Mouse (Mus musculus) intestine, postnatal 0 days (tissue): Measurements from ENCODE around the gene Ctu2. TPM values are rescaled to one million over a fixed set of nuclear protein-coding genes. Genes with fewer than 3 reads are reported as not detected.

Source experiments
- ATAC-seq: fragments of 200-750 bp; cut with Nextera tagmentation; 2 replicates; pipeline ENCODE4 v1.8.0; 2017; ENCODE audit warnings: mild to moderate bottlenecking, moderate TSS enrichment, moderate library complexity
- H3K27ac ChIP-seq: fragments of 300-500 bp; sonication (generic); 2 replicates; pipeline ENCODE4 v1.5.1; 2014; ENCODE audit warnings: mild to moderate bottlenecking, low read depth, low read length, moderate library complexity
- H3K27me3 ChIP-seq: fragments of 300-500 bp; sonication (generic); replicated peaks from 2 replicates; pipeline ENCODE4 v1.6.1; 2014; ENCODE audit warnings: low read length, mixed read lengths; ENCODE audit not compliant: control insufficient read depth, insufficient read depth
- H3K36me3 ChIP-seq: fragments of 300-500 bp; sonication (generic); 2 replicates; pipeline ENCODE4 v1.6.1; 2014; ENCODE audit warnings: mild to moderate bottlenecking, moderate library complexity; ENCODE audit not compliant: control insufficient read depth, insufficient read depth
- H3K4me1 ChIP-seq: fragments of 300-500 bp; sonication (generic); replicated peaks from 2 replicates; pipeline ENCODE4 v1.6.1; 2014; ENCODE audit warnings: antibody characterized with exemption, low read length, mixed read lengths; ENCODE audit not compliant: control insufficient read depth, insufficient read depth
- H3K4me2 ChIP-seq: fragments of 300-500 bp; sonication (generic); replicated peaks from 2 replicates; pipeline ENCODE4 v1.6.1; 2014; ENCODE audit warnings: low read depth, mild to moderate bottlenecking, moderate library complexity
- H3K4me3 ChIP-seq: fragments of 300-500 bp; sonication (generic); 2 replicates; pipeline ENCODE4 v1.5.1; 2014; ENCODE audit warnings: low read depth, low read length
- H3K9ac ChIP-seq: fragments of 300-500 bp; sonication (generic); 2 replicates; pipeline ENCODE4 v1.6.1; 2014; ENCODE audit warnings: mild to moderate bottlenecking, low read depth, low read length
- H3K9me3 ChIP-seq: fragments of 300-500 bp; sonication (generic); 2 replicates; pipeline ENCODE4 v1.6.1; 2016; ENCODE audit warnings: mixed run types; ENCODE audit not compliant: control insufficient read depth
- CTCF ChIP-seq: sonication (generic); IDR thresholded peaks from 2 replicates; pipeline ENCODE4 v1.5.1; 2016; ENCODE audit warnings: low read depth, mild to moderate bottlenecking, control low read depth, antibody characterized with exemption, moderate library complexity
- WGBS: fragments of 180-500 bp; shearing (Covaris S2); extraction: QIAGEN DNeasy Blood & Tissue Kit; methylation state at CpG from one replicate; pipeline ENCODE4 v1.1.7; 2014; 5-methylcytosine and 5-hydroxymethylcytosine counted together
- polyA plus RNA-seq: library from polyadenylated mRNA; unstranded; fragments of >200 nt; fragmentation: Nextera tagmentation; extraction: Ambion mirVana; gene quantifications from 2 replicates; pipeline ENCODE4 v1.2.1, GENCODE M21; 2015

The Ctu2 gene
- polyA plus RNA-seq, 1 experiment from 2014 or later = 22.4 TPM

- H3K27me3 ChIP-seq = no peaks in the 10 kb centered on the region
- peaks cover 3% of the 10 kb centered on the region; the same call in 1 of the 2 replicates for H3K4me1 ChIP-seq
- peaks cover 14% of the 10 kb centered on the region for H3K36me3 ChIP-seq
- H3K4me2 ChIP-seq = peak within 1 kb of the TSS; percentile 99
- peak; percentile 69 for TF ChIP-seq CTCF
- peak; percentile 97 for ATAC-seq
- H3K9ac ChIP-seq = peak within 1 kb of the TSS; percentile 64
- H3K9me3 ChIP-seq = no peaks in the 10 kb centered on the region
- H3K4me3 ChIP-seq = peak within 1 kb of the TSS; percentile 58
- WGBS = under 1% methylated on average over 47 of the region's 47 CpGs
- peak within 1 kb of the TSS; percentile 93 for H3K27ac ChIP-seq
These were observed 32.5 kb upstream of the Ctu2 start, which contains the start of gene Mvd for GRCm38 (mm10) chr8:122443262-122444006. Mvd (minus strand) TSS chr8:122443422.

- Histone ChIP-seq H3K27ac (peak overlapping the region; percentile 93), H3K27me3 (no peaks in the 10 kb centered on the region), H3K4me2 (peak overlapping the region; percentile 99), H3K4me3 (peak overlapping the region; percentile 58), H3K36me3 (peaks cover 10% of the 10 kb centered on the region; the same call in 1 of the 2 replicates), H3K4me1 (peaks cover 3% of the 10 kb centered on the region; the same call in 1 of the 2 replicates), H3K9ac (peak overlapping the region; percentile 64), H3K9me3 (no peaks in the 10 kb centered on the region)
- no peak for TF ChIP-seq CTCF
- ATAC-seq = peak; percentile 64
- 2% methylated on average over 19 of the region's 19 CpGs for WGBS
These were observed 31.7 kb upstream of the Ctu2 start for GRCm38 (mm10) chr8:122444058-122444748.

GRCm38 (mm10) chr8:122445203-122445602, 30.7 kb upstream of the Ctu2 start:
- Histone ChIP-seq H3K4me3 (no peak overlapping the region), H3K27ac (no peak overlapping the region), H3K9me3 (no peaks in the 10 kb centered on the region), H3K9ac (no peak overlapping the region), H3K27me3 (no peaks in the 10 kb centered on the region), H3K4me2 (peak overlapping the region; percentile 99; the same call in 1 of the 2 replicates), H3K36me3 (0 out of 2 replicates have a peak, but pooled peaks cover under 1% of the 10 kb centered on the region), H3K4me1 (peaks cover 3% of the 10 kb centered on the region; the same call in 1 of the 2 replicates)
- no peak for ATAC-seq
- WGBS = 60% methylated on average over 3 of the region's 3 CpGs
- peak; percentile 55 for TF ChIP-seq CTCF

- Histone ChIP-seq H3K4me3 (no peak overlapping the region), H3K27me3 (no peaks in the 10 kb centered on the region), H3K36me3 (no peaks in the 10 kb centered on the region), H3K4me1 (no peaks in the 10 kb centered on the region), H3K27ac (no peak overlapping the region), H3K9ac (no peak overlapping the region), H3K4me2 (no peak overlapping the region), H3K9me3 (no peaks in the 10 kb centered on the region)
- 46% methylated on average over 7 of the region's 7 CpGs for WGBS
- TF ChIP-seq CTCF = no peak
- no peak for ATAC-seq
These were observed 24.7 kb upstream of the Ctu2 start for GRCm38 (mm10) chr8:122451161-122451703.

GRCm38 (mm10) chr8:122452154-122452553, 23.8 kb upstream of the Ctu2 start:
- no peaks in the 10 kb centered on the region for H3K36me3 ChIP-seq
- no peak overlapping the region for H3K9ac ChIP-seq
- H3K27me3 ChIP-seq = no peaks in the 10 kb centered on the region
- H3K4me3 ChIP-seq = no peak overlapping the region
- H3K4me1 ChIP-seq = no peaks in the 10 kb centered on the region
- no peak overlapping the region for H3K4me2 ChIP-seq
- 81% methylated on average over 10 of the region's 10 CpGs for WGBS
- no peak for TF ChIP-seq CTCF
- H3K27ac ChIP-seq = no peak overlapping the region
- ATAC-seq = no peak
- no peaks in the 10 kb centered on the region for H3K9me3 ChIP-seq

GRCm38 (mm10) chr8:122454409-122454808, 21.5 kb upstream of the Ctu2 start:
- 80% methylated on average over 6 of the region's 6 CpGs for WGBS
- no peak for TF ChIP-seq CTCF
- Histone ChIP-seq H3K4me2 (no peak overlapping the region), H3K27ac (no peak overlapping the region), H3K4me1 (no peaks in the 10 kb centered on the region), H3K4me3 (no peak overlapping the region), H3K9me3 (no peaks in the 10 kb centered on the region), H3K27me3 (peaks cover 3% of the 10 kb centered on the region; the same call in 1 of the 2 replicates), H3K36me3 (no peaks in the 10 kb centered on the region), H3K9ac (no peak overlapping the region)
- ATAC-seq = no peak
